Mouse (Mus musculus): ENCODE measurements at regions not wholly inside any gene's neighbourhood (a gene's known extent, or its start where the extent isn't known, plus 50 kb on each side); places are given as distances from the start of the nearest gene placed in this dataset.

DNA sequence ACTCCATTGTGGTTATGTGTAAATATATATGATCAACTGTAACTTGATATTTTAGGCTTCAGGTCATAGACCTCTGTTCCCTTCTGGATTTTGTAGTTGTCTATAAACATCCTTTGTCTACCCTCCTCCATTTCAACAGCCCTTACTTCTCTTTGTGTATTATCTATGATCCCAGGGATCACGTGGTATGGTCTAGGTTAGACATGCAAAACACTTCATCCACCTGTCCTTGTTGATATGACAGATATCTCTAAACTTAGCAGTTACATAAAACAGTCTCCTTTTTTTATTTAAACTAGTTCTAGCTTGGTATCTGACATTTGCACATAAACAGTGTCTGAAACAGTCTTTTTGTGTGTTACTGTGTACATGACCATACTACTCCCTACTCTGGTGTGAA is 107.6 kb upstream of the Klf7 start:
- Histone ChIP-seq H3K27me3 (ENCODE audit: control insufficient read depth, insufficient read depth, low read depth, low read length) (no peaks in the 10 kb centered on the region), H3K4me2 (ENCODE audit: low read depth, low read length) (no peak overlapping the region), H3K4me3 (ENCODE audit: low read length) (no peak overlapping the region), H3K4me1 (replicated peaks; ENCODE audit: control insufficient read depth, insufficient read depth, low read length) (0 out of 2 replicates have a peak, but pooled peaks cover 7% of the 10 kb centered on the region), H3K36me3 (ENCODE audit: control insufficient read depth, insufficient read depth, low read length) (no peaks in the 10 kb centered on the region), H3K27ac (ENCODE audit: low read length) (no peak overlapping the region), H3K9me3 (ENCODE audit: control insufficient read depth, low read length) (no peaks in the 10 kb centered on the region), H3K9ac (ENCODE audit: low read length) (no peak overlapping the region)
- WGBS: 71% methylated on average over 1 of the region's 1 CpGs
- no peak for ATAC-seq (ENCODE audit: low read depth)

GRCm38 (mm10) chr1:64226001-64226918 is 104.2 kb upstream of the Klf7 start:
- H3K27me3 ChIP-seq (ENCODE audit: control insufficient read depth, insufficient read depth, low read depth, low read length): no peaks in the 10 kb centered on the region
- 31% methylated on average over 16 of the region's 16 CpGs for WGBS
- H3K4me1 ChIP-seq (replicated peaks; ENCODE audit: control insufficient read depth, insufficient read depth, low read length): peaks cover 14% of the 10 kb centered on the region; the same call in 1 of the 2 replicates
- H3K4me2 ChIP-seq (ENCODE audit: low read depth, low read length): peak overlapping the region; percentile 27
- peak; percentile 73 for ATAC-seq (ENCODE audit: low read depth)
- no peak overlapping the region for H3K9ac ChIP-seq (ENCODE audit: low read length)
- no peaks in the 10 kb centered on the region for H3K9me3 ChIP-seq (ENCODE audit: control insufficient read depth, low read length)
- H3K36me3 ChIP-seq (ENCODE audit: control insufficient read depth, insufficient read depth, low read length): no peaks in the 10 kb centered on the region
- H3K27ac ChIP-seq (ENCODE audit: low read length): no peak overlapping the region
- H3K4me3 ChIP-seq (ENCODE audit: low read length): no peak overlapping the region

DNA sequence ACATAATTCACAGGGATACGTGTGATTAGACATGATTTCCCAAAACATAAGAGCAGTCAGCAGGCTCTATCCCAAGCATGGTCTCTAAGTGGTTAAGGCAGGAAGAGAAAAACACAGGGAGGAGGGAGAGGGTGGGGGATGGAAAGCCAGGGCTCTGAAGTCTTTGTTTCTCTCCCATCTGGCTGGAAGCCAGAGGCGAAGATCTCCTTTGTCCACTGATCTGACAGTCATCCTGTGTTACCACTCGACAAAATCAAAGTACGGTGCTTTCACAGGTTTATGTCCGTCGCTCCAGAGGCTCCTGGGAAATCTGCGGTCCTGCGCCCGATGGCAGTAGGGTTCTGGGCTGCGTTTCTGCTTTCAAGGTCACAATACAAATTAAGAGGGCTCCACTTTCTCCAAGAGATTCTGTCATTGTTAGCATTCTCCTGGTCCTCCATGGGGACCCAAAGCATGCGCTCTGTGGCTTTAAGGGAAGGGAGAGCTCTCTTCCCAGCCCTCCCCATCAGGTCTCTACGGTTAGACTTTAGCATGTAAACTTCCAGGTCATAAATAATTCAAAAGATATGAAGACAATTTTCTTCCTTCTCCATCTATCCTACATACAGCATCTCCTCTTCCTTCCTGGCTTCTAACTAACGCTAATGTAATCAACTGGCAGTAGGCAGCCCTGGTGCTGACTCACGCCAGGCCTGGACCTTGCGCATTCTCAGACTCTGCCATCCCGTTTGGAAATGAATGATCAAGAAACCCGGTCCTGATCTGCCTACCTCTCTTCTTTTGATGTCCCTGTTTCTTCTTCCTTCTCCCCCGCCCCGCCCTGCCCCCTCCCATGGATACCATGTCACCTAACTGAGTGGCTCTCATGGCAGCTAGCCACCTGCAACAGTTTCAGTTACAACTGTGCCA is 102.0 kb upstream of the Klf7 start:
- Histone ChIP-seq H3K27ac (ENCODE audit: low read length) (no peak overlapping the region; the same call in none of the 2 replicates), H3K27me3 (ENCODE audit: control insufficient read depth, insufficient read depth, low read depth, low read length) (no peaks in the 10 kb centered on the region), H3K4me1 (replicated peaks; ENCODE audit: control insufficient read depth, insufficient read depth, low read length) (peaks cover 14% of the 10 kb centered on the region; the same call in 1 of the 2 replicates), H3K9ac (ENCODE audit: low read length) (no peak overlapping the region; the same call in 1 of the 2 replicates), H3K9me3 (ENCODE audit: control insufficient read depth, low read length) (no peaks in the 10 kb centered on the region), H3K4me3 (ENCODE audit: low read length) (no peak overlapping the region), H3K4me2 (ENCODE audit: low read depth, low read length) (no peak overlapping the region), H3K36me3 (ENCODE audit: control insufficient read depth, insufficient read depth, low read length) (no peaks in the 10 kb centered on the region)
- 62% methylated on average over 19 of the region's 19 CpGs for WGBS
- ATAC-seq (ENCODE audit: low read depth): peak; percentile 67

GRCm38 (mm10) chr1:64222475-64222874 is 100.4 kb upstream of the Klf7 start:
- H3K36me3 ChIP-seq (ENCODE audit: control insufficient read depth, insufficient read depth, low read length): no peaks in the 10 kb centered on the region
- H3K4me2 ChIP-seq (ENCODE audit: low read depth, low read length): no peak overlapping the region
- H3K4me1 ChIP-seq (replicated peaks; ENCODE audit: control insufficient read depth, insufficient read depth, low read length): peaks cover 14% of the 10 kb centered on the region; the same call in 1 of the 2 replicates
- no peak for ATAC-seq (ENCODE audit: low read depth)
- no peak overlapping the region for H3K4me3 ChIP-seq (ENCODE audit: low read length)
- H3K27me3 ChIP-seq (ENCODE audit: control insufficient read depth, insufficient read depth, low read depth, low read length): no peaks in the 10 kb centered on the region
- no peak overlapping the region for H3K27ac ChIP-seq (ENCODE audit: low read length)
- no peak overlapping the region for H3K9ac ChIP-seq (ENCODE audit: low read length)
- WGBS: 47% methylated on average over 2 of the region's 2 CpGs
- no peaks in the 10 kb centered on the region for H3K9me3 ChIP-seq (ENCODE audit: control insufficient read depth, low read length)

DNA sequence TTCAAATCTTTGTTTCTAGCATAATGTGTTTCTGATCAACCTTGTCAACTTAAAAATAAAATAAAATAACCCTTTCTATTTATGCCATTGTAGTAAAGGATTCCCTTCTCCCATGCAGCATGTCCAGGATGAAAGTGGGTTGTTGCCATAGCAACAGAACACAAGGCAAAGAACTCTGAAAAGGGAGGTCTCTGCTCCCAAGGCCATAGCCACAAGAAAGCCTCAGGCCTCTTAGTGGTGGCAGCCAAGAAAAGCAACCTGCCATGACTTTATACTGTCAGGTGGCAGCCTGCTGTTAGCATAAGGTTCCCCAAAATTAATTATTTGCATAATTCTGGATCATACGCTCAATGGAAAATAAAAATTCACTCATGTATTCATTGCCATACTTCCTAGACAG is 98.4 kb upstream of the Klf7 start:
- Histone ChIP-seq H3K4me3 (ENCODE audit: low read length) (no peak overlapping the region), H3K27me3 (ENCODE audit: control insufficient read depth, insufficient read depth, low read depth, low read length) (no peaks in the 10 kb centered on the region), H3K9ac (ENCODE audit: low read length) (no peak overlapping the region), H3K4me2 (ENCODE audit: low read depth, low read length) (no peak overlapping the region), H3K4me1 (replicated peaks; ENCODE audit: control insufficient read depth, insufficient read depth, low read length) (peaks cover 7% of the 10 kb centered on the region; the same call in 1 of the 2 replicates), H3K9me3 (ENCODE audit: control insufficient read depth, low read length) (no peaks in the 10 kb centered on the region), H3K27ac (ENCODE audit: low read length) (no peak overlapping the region), H3K36me3 (ENCODE audit: control insufficient read depth, insufficient read depth, low read length) (no peaks in the 10 kb centered on the region)
- ATAC-seq (ENCODE audit: low read depth): no peak
- 98% methylated on average over 1 of the region's 1 CpGs for WGBS

DNA sequence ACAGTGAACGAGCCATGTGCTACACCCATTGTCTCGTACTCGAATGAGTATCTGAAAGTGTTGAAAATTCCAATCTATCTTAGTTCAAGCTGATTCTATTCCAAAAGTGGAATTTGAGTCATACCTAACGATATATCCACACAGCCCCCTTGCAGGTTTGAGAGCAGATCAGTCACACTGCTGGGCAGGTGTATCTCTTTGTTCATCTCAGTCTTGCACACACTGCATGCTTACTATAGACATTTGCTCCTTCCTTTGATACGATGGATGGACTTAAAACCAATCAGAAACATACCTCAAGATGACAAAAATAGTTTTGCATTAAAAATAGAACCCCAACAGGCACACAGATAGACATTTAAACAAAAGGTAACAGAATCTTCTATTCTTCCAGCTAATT is 98.0 kb upstream of the Klf7 start:
- H3K9me3 ChIP-seq (ENCODE audit: control insufficient read depth, low read length): no peaks in the 10 kb centered on the region
- H3K27ac ChIP-seq (ENCODE audit: low read length): no peak overlapping the region
- no peaks in the 10 kb centered on the region for H3K36me3 ChIP-seq (ENCODE audit: control insufficient read depth, insufficient read depth, low read length)
- H3K4me1 ChIP-seq (replicated peaks; ENCODE audit: control insufficient read depth, insufficient read depth, low read length): peaks cover 7% of the 10 kb centered on the region; the same call in 1 of the 2 replicates
- H3K4me3 ChIP-seq (ENCODE audit: low read length): no peak overlapping the region
- H3K27me3 ChIP-seq (ENCODE audit: control insufficient read depth, insufficient read depth, low read depth, low read length): no peaks in the 10 kb centered on the region
- no peak overlapping the region for H3K9ac ChIP-seq (ENCODE audit: low read length)
- ATAC-seq (ENCODE audit: low read depth): no peak
- no peak overlapping the region for H3K4me2 ChIP-seq (ENCODE audit: low read depth, low read length)
- WGBS: 77% methylated on average over 5 of the region's 5 CpGs

DNA sequence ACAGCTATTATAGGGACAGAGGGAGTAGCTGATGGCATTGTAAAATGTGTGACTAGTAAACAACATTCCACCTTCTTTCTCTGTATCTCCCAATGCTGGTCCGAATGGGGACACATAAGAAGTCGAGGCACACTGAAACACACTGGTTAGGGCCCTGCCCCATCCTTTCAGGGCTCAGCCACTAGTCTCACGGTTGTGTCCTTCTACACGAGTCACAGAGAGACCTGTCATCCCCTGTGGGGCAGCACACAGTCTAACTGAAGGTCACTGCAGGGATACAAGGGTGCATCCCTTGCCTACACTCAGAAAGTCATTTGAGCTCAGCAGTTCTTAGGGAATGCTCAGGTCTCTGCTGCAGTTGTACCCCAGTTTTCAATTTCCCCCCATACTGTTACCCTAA is 93.6 kb upstream of the Klf7 start:
- no peak overlapping the region for H3K9ac ChIP-seq (ENCODE audit: low read length)
- no peak overlapping the region for H3K4me3 ChIP-seq (ENCODE audit: low read length)
- no peak for ATAC-seq (ENCODE audit: low read depth)
- no peak overlapping the region for H3K4me2 ChIP-seq (ENCODE audit: low read depth, low read length)
- 76% methylated on average over 4 of the region's 4 CpGs for WGBS
- H3K27me3 ChIP-seq (ENCODE audit: control insufficient read depth, insufficient read depth, low read depth, low read length): no peaks in the 10 kb centered on the region
- no peaks in the 10 kb centered on the region for H3K9me3 ChIP-seq (ENCODE audit: control insufficient read depth, low read length)
- H3K27ac ChIP-seq (ENCODE audit: low read length): no peak overlapping the region
- H3K36me3 ChIP-seq (ENCODE audit: control insufficient read depth, insufficient read depth, low read length): no peaks in the 10 kb centered on the region
- H3K4me1 ChIP-seq (replicated peaks; ENCODE audit: control insufficient read depth, insufficient read depth, low read length): no peaks in the 10 kb centered on the region

GRCm38 (mm10) chr1:64209131-64209530 is 87.0 kb upstream of the Klf7 start:
- Histone ChIP-seq H3K9me3 (ENCODE audit: control insufficient read depth, low read length) (no peaks in the 10 kb centered on the region), H3K4me1 (replicated peaks; ENCODE audit: control insufficient read depth, insufficient read depth, low read length) (no peaks in the 10 kb centered on the region), H3K4me2 (ENCODE audit: low read depth, low read length) (no peak overlapping the region), H3K36me3 (ENCODE audit: control insufficient read depth, insufficient read depth, low read length) (no peaks in the 10 kb centered on the region), H3K9ac (ENCODE audit: low read length) (no peak overlapping the region), H3K27me3 (ENCODE audit: control insufficient read depth, insufficient read depth, low read depth, low read length) (no peaks in the 10 kb centered on the region), H3K4me3 (ENCODE audit: low read length) (no peak overlapping the region), H3K27ac (ENCODE audit: low read length) (no peak overlapping the region)
- ATAC-seq (ENCODE audit: low read depth): no peak
- WGBS: 71% methylated on average over 1 of the region's 1 CpGs

Measured in lung, embryonic 16.5 days (tissue).